Mouse (Mus musculus): Measurements from ENCODE around the gene Lnpep.

The Lnpep gene

GRCm38 (mm10) chr17:17624957-17625586 is at the start of gene Lnpep:
Gene Lnpep (minus strand): TSS chr17:17625050.
- in situ Hi-C loops (cut with MboI), result loop anchor here (25.0 kb wide), 1 partner anchor 388 kb away; no protein-coding TSS in a partner anchor

GRCm38 (mm10) chr17:17655829-17656176 is 31.0 kb upstream of the Lnpep start:
- in situ Hi-C loops (cut with MboI), result no loop called here

GRCm38 (mm10) chr17:17654997-17655828 is 30.4 kb upstream of the Lnpep start:
- in situ Hi-C loops (cut with MboI), result no loop called here

GRCm38 (mm10) chr17:17652570-17652969 is 27.7 kb upstream of the Lnpep start:
- in situ Hi-C loops (cut with MboI), result no loop called here

- in situ Hi-C loops (cut with MboI), result loop anchor here (5.0 to 25.0 kb wide), 2 partner anchors 253 to 408 kb away; no protein-coding TSS in a partner anchor
These were observed 20.9 kb upstream of the Lnpep start for GRCm38 (mm10) chr17:17645738-17646137.

GRCm38 (mm10) chr17:17637387-17637786 is 12.5 kb upstream of the Lnpep start:
- in situ Hi-C loops (cut with MboI), result loop anchor here (25.0 kb wide), 1 partner anchor 400 kb away; no protein-coding TSS in a partner anchor

GRCm38 (mm10) chr17:17636147-17636546 is 11.3 kb upstream of the Lnpep start:
- in situ Hi-C loops (cut with MboI), result loop anchor here (25.0 kb wide), 1 partner anchor 399 kb away; no protein-coding TSS in a partner anchor

GRCm38 (mm10) chr17:17634033-17634432 is 9.2 kb upstream of the Lnpep start:
- in situ Hi-C loops (cut with MboI), result loop anchor here (25.0 kb wide), 1 partner anchor 397 kb away; no protein-coding TSS in a partner anchor

GRCm38 (mm10) chr17:17631985-17632384 is 7.1 kb upstream of the Lnpep start:
- in situ Hi-C loops (cut with MboI), result loop anchor here (25.0 kb wide), 1 partner anchor 395 kb away; no protein-coding TSS in a partner anchor

- in situ Hi-C loops (cut with MboI), result loop anchor here (25.0 kb wide), 1 partner anchor 391 kb away; no protein-coding TSS in a partner anchor
These were observed 3.5 kb upstream of the Lnpep start for GRCm38 (mm10) chr17:17628237-17628879.

GRCm38 (mm10) chr17:17627558-17627957 is 2.7 kb upstream of the Lnpep start:
- in situ Hi-C loops (cut with MboI), result loop anchor here (25.0 kb wide), 1 partner anchor 390 kb away; no protein-coding TSS in a partner anchor

- in situ Hi-C loops (cut with MboI), result loop anchor here (25.0 kb wide), 1 partner anchor 389 kb away; no protein-coding TSS in a partner anchor
These were observed 1.2 kb upstream of the Lnpep start for GRCm38 (mm10) chr17:17625887-17626679.

- in situ Hi-C loops (cut with MboI), result no loop called here
These were observed 361 bp downstream of the Lnpep start for GRCm38 (mm10) chr17:17624421-17624956.

GRCm38 (mm10) chr17:17623890-17624420 is 895 bp downstream of the Lnpep start:
- in situ Hi-C loops (cut with MboI), result no loop called here

GRCm38 (mm10) chr17:17623221-17623889 is 1.5 kb downstream of the Lnpep start:
- in situ Hi-C loops (cut with MboI), result no loop called here

GRCm38 (mm10) chr17:17622576-17622975 is 2.3 kb downstream of the Lnpep start:
- in situ Hi-C loops (cut with MboI), result no loop called here

- in situ Hi-C loops (cut with MboI), result no loop called here
These were observed 3.3 kb downstream of the Lnpep start for GRCm38 (mm10) chr17:17621586-17621985.

- in situ Hi-C loops (cut with MboI), result no loop called here
These were observed 6.4 kb downstream of the Lnpep start for GRCm38 (mm10) chr17:17618463-17618862.

- in situ Hi-C loops (cut with MboI), result no loop called here
These were observed 7.2 kb downstream of the Lnpep start for GRCm38 (mm10) chr17:17617440-17618204.
